Mouse (Mus musculus): ENCODE data around the gene Gstp1.
A peak's percentile ranks its signal among the peaks of the same experiment; 100 is the strongest.
"Not testable (repeated sequence)": the region's sequence is repeated elsewhere in the genome, so short reads cannot be mapped to it uniquely, and the experiment has no call there.

The Gstp1 gene

DNA sequence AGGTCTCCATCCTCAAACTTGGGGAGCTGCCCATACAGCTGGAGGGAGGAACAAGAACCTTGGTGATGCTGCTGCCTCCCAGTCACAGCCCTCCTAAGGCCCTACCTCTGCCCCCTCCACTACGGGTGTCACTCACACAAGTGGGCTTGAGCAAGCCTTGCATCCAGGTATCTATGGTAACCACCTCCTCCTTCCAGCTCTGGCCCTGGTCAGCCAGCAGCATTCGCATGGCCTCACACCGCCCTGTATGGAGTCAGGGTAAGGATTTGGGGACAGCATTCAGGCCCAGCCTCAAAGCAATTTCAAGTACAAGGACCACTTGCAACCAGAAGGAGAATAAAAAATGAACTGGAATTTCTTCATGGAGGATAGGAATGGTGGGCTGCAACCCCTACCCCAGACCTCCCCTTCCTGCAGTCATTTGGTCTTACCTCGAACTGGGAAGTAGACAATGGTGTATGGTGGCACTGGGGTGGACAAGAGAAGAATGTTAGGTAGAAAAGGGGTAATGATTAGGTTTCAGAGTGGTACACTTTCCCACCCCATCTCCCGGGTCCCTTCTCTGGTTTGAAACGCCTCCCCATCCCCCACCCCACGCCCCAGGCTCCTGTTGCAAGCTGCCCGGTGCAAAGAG lies 514 bp downstream of the Gstp1 start:
- DNase-seq (ENCODE audit: low spot score): not testable (repeated sequence)

DNA sequence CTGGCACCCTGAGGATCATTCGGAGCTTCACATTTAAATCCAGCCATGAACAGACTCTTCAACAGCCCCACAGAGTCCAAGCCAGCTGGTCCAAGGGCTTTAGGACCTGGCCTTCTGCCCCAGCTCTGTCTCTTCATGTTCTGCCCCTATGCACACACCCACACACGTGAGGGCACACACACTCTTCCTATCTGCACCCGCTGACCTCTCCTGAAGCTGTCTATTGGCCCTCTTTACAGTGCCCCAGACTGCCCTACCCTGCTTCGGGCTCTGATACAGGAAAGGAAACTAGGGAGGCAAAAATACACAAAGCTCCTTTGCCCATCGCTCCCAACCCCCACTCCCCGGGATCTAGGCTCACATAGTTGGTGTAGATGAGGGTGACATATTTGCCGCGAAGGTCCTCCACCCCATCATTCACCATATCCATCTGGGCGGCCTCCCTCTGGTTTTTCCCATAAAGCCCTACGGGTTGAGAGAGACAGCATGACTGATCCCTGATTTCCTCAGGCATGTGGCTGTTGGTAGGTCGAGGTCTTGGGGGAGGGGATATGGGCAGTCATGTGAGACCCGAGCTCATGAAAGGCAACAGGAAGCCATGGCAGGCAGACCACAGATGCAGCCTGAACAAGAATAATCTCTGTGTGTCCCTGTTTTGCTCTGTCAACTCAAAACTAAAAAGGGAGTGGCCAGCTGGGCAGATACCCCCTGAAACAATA lies 1.3 kb downstream of the Gstp1 start:
- DNase-seq (ENCODE audit: low spot score): no peak

DNA sequence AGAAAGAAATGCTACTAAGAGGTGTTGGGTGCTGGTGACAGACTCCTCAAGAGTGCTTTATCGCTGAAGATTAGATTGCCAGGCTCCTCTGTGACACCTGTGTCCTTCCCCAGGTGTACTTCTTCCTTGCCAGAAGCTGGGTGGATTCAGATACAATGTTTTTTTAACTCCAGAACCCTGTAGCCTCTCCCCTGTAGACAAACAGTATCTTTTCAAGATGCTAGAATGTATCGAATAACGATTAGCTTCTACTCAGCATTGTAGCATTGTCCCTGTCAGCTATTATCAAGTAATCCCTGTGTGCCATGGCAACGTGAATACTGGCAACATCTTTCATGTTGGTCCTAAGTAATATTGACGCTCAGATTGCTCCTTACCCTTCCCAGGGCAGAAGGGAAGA lies 4.0 kb downstream of the Gstp1 start:
- DNase-seq (ENCODE audit: low spot score): no peak

DNA sequence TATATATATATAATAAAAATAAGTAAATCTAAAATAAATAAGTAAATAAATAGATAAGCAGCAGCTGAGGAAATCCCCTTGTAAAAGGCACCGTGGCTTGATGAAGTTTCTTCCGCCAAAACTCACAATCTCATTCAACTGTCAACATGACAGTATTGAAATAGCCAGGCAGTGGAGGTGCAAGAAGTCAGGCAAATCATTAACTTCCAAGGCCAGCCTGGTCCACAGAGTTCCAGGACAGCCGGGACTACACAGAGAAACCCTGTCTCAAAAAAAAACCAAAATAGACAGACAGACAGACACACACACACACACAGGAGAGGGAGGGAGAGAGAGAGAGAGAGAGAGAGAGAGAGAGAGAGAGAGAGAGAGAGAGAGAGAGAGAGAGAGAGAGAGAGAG lies 4.5 kb downstream of the Gstp1 start:
- no peak for DNase-seq (ENCODE audit: low spot score)

DNA sequence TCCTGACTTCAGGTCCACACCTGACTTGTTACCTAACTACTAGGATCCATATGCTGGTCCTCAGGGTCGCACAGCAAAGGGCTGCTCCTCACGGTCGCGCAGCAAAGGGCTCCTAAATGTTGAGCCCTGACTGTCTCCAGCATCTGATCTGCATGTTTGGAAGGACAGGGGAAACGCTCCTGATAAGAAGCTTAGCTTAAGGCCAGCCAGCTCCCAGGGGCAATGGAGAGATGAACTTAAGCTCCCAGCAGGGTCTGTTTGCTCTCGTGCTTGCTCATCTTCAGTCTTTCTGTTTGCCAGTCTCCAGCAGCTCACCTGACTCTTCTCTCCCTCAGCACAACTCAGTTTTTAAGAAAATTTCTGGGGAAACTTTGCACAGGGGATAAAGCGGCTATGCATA lies 5.1 kb downstream of the Gstp1 start:
- no peak for DNase-seq (ENCODE audit: low spot score)

DNA sequence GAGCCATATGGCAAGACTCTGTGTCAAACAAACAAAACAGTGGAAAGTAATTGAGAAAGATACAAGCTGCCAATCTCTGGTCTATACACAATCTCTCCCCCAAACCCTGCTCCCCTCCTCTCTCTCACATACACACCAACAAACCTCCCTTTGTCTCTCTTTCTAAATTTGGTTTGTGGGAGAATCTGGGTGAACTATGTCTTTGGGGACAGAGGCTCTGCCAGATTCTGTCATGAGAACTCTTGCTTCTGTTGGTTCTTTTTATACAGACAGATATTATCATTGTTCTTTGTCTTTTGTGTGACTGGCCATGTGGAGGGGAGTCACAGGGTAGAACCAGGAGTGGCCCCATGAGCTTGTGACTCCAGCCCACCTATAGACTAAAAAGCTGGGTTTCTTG lies 10.2 kb downstream of the Gstp1 start:
- no peak for DNase-seq (ENCODE audit: low spot score)

DNA sequence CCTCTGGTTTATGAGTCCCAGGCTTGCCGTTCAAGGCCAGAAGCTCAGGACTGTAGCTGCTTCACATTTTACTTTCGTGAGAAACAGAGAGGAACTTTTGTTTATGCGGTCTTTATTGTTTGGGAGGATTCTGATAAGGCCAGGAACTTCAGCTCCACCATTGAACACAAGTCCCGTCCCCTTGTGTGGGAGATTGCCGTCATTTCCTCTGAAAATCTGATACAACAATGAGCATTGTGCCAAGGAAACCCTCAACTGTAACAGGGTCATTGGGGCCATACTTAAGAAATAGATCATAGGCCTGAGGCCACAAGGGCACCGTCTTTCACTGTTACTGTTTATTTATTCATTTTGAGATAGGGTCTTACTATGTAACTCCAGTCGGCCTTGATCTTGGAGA lies 14.6 kb downstream of the Gstp1 start:
- no peak for DNase-seq (ENCODE audit: low spot score)

DNA sequence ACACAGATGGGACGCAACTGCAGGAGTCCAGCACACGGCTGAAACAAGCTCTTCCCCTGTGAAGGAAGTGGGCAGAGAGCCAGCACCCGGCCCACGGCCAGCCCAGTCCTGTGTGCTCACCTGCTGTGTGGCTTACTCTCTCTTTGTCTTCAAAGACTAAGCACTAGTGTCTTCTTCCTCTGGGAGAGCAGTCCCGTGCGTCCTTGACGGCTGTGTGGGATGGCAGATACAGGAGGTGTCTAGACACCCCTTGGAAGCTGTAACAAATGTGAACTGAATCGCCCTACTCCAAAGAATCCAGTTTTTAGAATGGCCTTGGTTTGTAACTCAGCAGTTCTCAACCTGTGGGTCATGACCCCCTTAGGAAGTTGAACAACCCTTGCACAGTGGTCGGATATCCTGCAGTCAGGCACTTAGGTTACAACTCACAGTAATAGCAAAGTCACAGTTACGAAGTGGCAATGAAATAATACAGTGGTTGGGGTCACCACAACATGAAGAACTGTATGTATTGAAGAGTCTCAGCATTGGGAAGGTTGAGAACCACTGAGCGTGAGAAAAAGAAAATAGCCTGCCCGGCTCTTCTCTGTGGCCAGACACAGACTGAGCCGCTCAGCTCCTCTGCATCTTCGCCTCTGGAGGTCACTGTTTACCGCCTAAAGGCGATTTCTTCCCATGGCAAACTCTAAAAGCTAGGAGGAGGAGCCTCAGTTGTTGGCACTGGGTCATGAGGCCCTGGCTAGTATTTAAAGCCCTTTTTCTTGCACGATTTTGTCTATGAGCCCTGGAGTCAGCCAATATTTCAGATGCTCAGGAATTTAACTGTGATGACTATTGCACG lies 18.8 kb downstream of the Gstp1 start:
- DNase-seq (ENCODE audit: low spot score): peak; percentile 77

DNA sequence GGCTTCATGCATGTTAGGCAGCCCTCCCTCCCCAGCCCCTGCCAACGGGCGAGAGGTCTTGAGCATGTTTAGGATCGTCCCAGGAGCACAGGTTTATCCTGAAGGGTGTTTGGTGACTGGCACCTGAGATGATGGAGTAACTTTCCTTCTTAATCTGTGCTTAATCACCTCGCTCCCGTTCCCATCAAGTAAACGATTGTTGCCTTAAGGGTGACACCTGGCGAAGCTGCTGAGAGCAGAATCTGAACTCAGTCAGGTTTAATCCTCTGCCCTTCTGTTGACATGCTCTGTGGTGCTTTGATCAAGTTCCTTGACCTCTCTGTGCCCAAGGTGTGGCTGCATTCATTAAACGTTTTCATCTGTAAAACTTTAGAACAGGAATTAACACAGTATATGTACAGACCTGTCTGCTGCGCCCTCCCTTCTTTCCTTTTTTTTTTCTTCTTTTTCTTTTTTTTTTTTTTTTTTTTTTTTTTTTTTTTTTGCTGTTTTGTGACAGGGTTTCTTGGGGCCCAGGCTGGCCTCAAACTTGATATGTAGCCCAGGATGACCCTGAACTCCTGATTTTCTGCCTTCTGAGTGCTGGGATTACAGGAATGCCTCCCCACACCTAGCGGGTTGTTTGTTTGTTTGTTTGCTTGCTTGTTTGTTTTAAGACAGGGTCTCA lies 19.7 kb downstream of the Gstp1 start:
- DNase-seq (ENCODE audit: low spot score): no peak

DNA sequence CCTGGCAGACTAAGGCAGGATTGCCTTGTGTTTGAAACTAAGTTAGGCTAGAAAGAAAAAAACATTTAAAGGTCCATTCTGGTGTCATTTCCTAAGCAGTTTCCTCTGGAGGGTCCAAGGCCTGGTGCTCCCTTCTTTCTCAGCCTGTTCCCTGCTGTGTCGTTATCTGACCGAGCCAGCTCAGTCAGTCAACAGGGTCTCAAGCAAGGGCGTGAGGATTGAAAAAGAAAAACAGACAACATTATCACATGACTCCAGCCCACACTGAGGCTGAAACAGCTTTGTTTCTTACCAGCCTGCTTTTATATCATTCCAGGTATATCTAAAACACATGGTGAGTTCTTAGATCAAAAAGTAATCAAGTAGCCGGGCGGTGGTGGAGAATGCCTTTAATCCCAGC lies 22.1 kb downstream of the Gstp1 start:
- DNase-seq (ENCODE audit: low spot score): no peak

DNA sequence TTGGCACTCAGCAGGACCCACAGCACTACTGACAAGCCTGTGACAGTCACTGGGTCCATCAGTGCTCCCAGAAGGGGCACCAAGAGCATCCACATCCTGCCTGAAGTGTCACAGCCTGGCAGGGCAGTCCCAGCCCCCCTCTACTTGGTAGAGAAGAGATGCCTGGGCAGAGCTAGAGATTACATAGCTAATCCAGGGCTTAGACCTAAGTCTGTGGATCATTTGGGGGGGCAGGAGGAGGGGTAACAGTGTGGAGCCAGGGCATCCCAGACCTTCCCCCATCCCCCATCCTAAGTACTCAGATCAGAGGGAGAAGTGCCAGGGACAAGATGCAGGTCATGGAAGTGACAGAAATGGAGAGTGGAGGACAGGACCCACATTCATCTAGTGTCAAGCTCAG lies 23.0 kb downstream of the Gstp1 start:
- DNase-seq (ENCODE audit: low spot score): no peak

DNA sequence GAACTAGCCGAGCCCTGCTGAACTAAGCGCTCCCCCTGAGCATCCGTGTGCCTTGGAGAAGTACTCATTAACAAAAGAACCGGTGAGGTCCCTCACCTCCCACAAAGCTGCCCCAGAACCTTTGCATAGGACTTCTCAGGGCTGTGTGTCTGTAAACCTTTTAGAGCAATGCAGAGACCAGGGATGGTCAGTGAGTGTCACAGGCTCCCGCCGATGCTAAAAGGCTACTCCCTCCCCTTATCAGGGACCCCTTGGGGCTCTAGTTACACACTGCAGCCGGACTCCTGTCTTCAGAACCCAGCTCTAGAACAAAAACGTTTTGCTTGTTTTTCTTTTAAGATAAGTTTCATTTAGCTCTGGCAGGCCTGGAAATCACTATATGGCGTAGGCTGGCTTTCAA lies 24.7 kb downstream of the Gstp1 start:
- DNase-seq (ENCODE audit: low spot score): no peak

DNA sequence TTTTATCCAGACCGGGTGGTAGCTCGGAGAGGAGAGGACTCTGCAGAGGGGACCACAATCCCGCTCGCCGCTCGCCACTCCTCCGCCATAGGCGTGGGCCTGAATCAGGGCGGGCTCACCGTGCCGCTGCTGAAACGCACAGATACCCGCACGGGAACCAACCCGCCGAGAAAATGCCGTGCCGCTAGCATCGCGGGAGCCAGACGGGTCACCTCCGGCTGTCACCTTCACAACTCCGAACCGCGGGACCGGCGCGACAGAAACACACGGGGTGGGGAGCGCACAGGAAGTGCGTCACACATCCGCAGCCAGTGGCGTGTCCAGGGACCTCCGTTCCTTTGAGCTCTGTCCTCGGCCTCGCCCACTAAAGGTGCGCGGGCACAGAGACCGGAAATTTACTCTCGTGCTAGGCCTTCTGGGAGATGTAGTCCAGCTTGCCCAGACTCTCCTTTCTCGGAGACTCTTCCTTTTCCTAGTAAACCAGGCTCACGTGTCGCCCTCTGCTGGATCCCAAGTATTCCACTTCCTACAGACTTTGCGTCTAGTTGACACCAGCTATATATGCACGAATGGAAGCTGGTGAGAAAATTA lies 25.3 kb downstream of the Gstp1 start, which contains the start of gene Ndufv1:
Gene Ndufv1, minus strand, starts transcription at position 375 of the 591 bp plus-strand sequence.
- peak; percentile 88 for DNase-seq (ENCODE audit: low spot score)

DNA sequence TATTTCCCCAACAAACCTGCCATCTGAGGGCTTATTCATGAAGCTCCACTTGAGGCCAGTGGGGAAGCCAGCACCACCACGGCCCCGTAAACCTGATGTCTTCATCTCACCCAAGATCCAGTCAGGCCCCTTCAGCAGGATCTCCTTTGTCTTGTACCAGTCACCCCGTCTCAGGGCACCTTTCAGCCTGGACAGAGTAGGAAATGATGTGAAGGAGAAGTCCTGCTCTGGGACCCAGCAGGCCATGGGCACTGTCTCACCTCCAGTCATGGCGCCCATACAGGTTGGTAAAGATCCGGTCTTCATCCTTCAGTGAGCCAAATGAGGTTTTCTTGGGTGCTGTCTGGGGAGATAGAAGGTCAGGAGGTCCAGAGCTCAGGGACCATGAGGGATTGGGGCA lies 26.7 kb downstream of the Gstp1 start:
- DNase-seq (ENCODE audit: low spot score): no peak

DNA sequence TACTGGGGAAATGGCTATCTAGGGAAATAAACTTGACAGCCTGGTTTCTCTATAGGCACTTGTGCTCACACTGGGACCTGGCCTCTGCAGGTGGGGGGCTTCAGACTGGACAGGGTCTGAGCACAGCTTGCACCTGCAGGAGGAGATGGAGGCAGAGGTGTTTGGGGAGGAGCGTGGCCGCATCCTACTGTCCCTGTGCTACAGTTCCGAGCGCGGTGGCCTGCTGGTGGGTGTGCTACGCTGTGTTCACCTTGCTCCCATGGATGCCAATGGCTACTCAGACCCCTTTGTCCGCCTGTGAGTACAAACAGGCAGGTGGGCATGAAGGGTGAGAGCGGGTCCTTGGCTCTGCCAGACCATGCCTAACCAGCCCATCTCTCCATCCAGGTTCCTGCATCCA lies 31.8 kb downstream of the Gstp1 start:
- DNase-seq (ENCODE audit: low spot score): no peak

DNA sequence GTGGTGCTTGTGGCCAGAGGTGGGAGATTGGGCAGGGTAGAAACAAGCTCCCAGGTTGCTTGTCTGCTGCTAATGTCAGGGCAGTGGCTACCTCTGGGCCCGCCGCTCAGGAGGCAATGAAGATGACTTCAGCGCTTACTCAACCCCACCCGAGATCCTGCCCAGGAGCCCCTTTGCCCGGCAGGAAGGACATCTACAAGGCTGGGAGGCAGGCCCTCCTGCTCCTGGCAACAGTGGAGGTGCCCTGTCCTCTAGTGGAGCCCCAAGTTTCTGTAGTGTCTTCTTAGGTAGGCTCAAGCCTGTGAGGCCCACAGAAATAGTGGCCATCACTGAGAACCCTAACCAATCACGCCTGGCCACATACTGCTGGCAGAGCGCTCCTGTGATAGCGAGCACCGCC lies 32.7 kb downstream of the Gstp1 start:
- DNase-seq (ENCODE audit: low spot score): no peak

DNA sequence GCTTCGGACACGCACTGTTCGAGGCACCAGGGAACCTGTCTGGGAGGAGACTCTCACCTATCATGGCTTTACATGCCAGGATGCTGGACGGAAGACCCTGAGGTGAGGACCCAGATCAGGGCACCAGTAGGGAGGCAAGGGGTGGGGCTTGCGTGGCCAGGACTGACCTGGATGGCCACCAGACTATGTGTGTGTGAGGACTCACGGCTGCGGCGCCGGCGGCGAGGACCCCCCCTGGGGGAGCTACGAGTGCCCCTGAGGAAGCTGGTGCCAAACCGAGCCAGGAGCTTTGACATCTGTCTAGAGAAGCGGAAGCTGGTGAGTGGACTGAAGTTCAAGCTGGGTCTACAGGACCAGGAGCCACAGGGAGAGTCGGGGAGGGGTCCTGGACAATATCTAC lies 33.5 kb downstream of the Gstp1 start:
- DNase-seq (ENCODE audit: low spot score): no peak

DNA sequence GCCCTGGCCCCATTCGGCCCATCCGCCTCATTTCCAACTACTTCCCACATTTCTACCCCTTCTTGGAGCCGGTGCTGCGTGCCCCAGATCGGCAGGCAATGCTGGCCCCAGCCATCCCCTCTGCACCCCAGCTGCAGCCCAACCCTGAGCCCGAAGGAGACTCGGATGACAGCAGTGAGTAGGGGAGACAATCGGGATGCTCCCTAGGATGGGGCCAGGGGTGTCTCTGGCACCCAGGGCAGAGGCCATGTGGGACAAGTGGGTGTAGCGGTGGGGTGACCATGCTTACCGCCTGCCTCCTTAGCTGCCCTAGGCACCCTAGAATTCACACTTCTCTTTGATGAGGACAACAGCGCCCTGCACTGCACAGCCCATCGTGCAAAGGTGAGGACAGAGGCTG lies 34.1 kb downstream of the Gstp1 start:
- DNase-seq (ENCODE audit: low spot score): no peak

DNA sequence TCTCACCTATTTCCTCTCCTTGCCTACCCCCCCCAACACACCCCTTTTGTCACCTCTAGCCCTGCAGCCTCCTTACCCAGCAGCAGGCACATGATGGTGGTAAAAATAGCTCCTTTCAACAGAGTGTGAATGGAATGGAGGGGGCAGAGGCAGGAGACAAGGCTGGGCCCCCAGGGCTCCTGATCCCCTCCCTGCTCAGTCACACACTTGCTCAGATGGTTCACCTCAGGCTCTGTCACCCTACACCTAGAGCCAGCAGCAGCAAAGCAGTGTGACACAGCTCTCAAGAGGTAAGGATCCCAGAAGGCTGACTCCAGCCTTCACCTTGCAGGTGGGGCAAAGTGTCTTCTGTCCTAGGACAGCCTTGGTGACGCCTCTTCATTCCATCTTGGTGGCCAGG lies 34.7 kb downstream of the Gstp1 start, which contains the start of gene Doc2g:
Gene Doc2g, plus strand, starts transcription at position 202 of the 400 bp plus-strand sequence.
- no peak for DNase-seq (ENCODE audit: low spot score)

DNA sequence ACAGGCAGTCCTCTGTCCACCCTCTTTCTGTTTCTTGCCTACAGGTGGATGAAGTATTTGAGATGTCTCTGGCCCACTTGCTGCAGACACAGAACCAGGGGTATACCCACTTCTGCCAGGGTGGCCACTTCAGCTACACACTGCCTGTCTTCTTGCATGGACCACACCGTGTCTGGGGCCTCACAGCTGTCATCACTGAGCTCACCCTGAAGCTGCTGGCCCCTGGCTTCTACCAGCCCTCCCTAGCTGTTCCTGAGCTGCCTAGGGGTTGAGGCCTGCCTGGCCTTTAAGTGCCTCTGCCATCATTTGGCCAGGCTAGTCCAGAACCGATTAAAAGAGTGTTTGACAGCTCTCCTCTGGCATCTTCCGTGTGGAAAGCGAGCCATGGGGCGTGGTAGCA lies 36.0 kb downstream of the Gstp1 start:
- no peak for DNase-seq (ENCODE audit: low spot score)

DNA sequence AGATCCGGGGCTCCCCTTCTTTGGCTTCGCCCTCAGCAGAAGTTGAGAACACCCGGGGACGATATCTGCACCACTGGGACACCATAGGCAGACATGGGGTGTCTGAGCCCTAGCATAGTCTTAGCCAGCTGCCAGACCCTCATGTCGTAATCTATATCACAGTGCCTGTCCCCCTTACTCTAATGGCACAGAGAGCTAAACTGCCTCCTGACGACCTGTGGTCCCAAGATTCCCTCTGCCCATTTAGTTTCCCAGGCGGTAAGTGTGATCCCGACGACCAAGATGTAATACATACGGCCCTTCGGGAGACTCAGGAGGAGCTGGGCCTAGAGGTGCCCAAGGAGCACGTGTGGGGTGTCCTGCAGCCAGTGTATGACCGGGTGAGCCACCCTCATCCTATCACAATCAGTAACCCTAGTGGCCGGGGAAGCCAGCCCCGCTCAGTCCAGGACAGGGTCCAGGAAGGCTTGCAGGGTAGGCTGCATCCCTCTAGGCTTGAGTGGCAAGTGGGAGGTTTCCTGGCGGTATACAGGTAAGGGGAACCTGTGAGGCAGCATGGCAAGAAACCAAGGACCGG lies 36.7 kb downstream of the Gstp1 start:
- no peak for DNase-seq (ENCODE audit: low spot score)
